Mouse (Mus musculus) cortical plate, adult 2 months (tissue): ENCODE results near the gene Olfr834.

Source experiments
- CTCF ChIP-seq: fragments of 200-500 bp; IDR thresholded peaks from 2 replicates; pipeline ENCODE4 v1.5.1; 2011; ENCODE audit warnings: mild to moderate bottlenecking, control low read depth, low read length; ENCODE audit not compliant: insufficient read depth; ENCODE audit errors: extremely low read depth
- POLR2A ChIP-seq: fragments of 200-500 bp; IDR thresholded peaks from 2 replicates; pipeline ENCODE4 v1.6.1; 2011; ENCODE audit warnings: mild to moderate bottlenecking, low read length, control low read depth; ENCODE audit not compliant: insufficient read depth; ENCODE audit errors: extremely low read depth

DNA sequence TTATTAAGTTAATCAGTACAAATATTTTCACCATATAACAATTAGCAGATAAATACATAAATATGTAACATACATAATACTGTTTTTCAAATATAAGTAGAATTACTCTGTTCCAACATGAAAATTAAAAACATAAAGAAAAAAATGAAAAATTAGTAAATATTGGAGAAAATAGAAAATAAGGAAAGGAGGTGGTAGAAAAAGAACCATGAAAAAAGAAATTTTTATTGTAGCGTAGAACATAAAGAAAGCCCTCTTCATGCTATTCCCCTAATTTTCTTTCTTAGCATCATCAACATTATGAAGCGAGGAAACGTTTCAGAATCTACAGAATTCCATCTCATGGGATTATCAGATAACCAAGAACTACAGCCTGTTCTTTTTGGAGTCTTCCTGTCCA is at the start of gene Olfr834:
- no peak for TF ChIP-seq CTCF
- no peak for TF ChIP-seq POLR2A
